25 mouse cellular contexts compared by ENCODE assay signal in the genomic region with DNA sequence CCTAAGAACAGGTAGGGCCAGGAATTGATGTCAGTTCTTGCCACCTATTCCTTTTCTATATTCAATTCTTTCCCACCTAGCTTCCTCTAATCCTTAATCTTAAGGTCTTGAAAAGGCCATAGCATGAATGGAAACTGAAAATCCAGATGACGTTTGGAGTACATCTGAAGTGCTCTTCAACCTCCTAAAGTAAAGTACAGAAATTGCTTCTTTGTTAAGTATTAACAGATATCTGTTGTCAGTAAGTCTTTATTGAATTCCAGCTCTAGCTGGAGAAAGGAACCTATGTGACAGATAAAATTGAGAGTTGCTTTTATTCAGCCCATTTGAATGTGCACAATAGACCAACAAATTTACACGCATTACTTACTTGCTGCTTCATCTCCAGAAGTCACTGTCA.
"Had no signal": no experiment of that assay in that cellular context is flagged by ENCODE, and none has a peak within 500 bp of the region (broad histone marks: within the 10 kb centered on the region; RNA-seq: fewer than 3 reads in every experiment).

No protein-coding gene starts in this region.

- H3K36me3 ChIP-seq: heart, embryonic 10.5 days; heart, embryonic 12.5 days; hindbrain, embryonic 10.5 days; hindbrain, embryonic 12.5 days; intestine, embryonic 15.5 days; limb, embryonic 13.5 days had no signal

- H3K27me3 ChIP-seq: heart, embryonic 12.5 days; hindbrain, embryonic 12.5 days; intestine, embryonic 15.5 days; limb, embryonic 13.5 days had no signal

- DNase-seq: gastrocnemius, adult 2 months; gastrocnemius, postnatal 10 days; gastrocnemius, postnatal 25 days; heart, adult 18-20 months; heart, postnatal 10 days; heart, postnatal 4 days; kidney, adult 18-20 months; kidney, adult 8-10 months; kidney, postnatal 10 days; kidney, postnatal 25 days; kidney, postnatal 4 days; layer of hippocampus, adult 9-11 months; layer of hippocampus, postnatal 36 days; left cerebral cortex, postnatal 4 days had no signal

- H3K4me3 ChIP-seq: gastrocnemius, adult 2 months; heart, embryonic 10.5 days; heart, embryonic 12.5 days; hindbrain, embryonic 10.5 days; hindbrain, embryonic 12.5 days; intestine, embryonic 15.5 days; limb, embryonic 13.5 days had no signal

- H3K9ac ChIP-seq: heart, embryonic 12.5 days; hindbrain, embryonic 12.5 days; hindbrain, embryonic 14.5 days; intestine, embryonic 15.5 days; limb, embryonic 13.5 days had no signal

- H3K27ac ChIP-seq: gastrocnemius, adult 2 months; heart, embryonic 10.5 days; hindbrain, embryonic 10.5 days; hindbrain, embryonic 12.5 days; hindbrain, embryonic 14.5 days; intestine, embryonic 15.5 days; limb, embryonic 13.5 days had no signal

- H3K4me1 ChIP-seq: heart, embryonic 10.5 days; heart, embryonic 12.5 days; hindbrain, embryonic 12.5 days; intestine, embryonic 15.5 days; limb, embryonic 13.5 days had no signal

- H3K4me2 ChIP-seq: heart, embryonic 12.5 days; hindbrain, embryonic 12.5 days; hindbrain, embryonic 14.5 days; intestine, embryonic 15.5 days; limb, embryonic 13.5 days had no signal

- ATAC-seq: forebrain, embryonic 16.5 days; hindbrain, embryonic 16.5 days; inflammation-experienced regulatory T-cells, adult 6 months; intestine, embryonic 15.5 days; intestine, postnatal 0 days had no signal

- H3K9me3 ChIP-seq: heart, embryonic 10.5 days; heart, embryonic 12.5 days; hindbrain, embryonic 10.5 days; hindbrain, embryonic 12.5 days; intestine, embryonic 15.5 days; limb, embryonic 13.5 days had no signal
